Mouse (Mus musculus) midbrain, embryonic 11.5 days (tissue): ENCODE data around the gene Cadm2. TPM values are rescaled to one million over a fixed set of nuclear protein-coding genes. Genes with fewer than 3 reads are reported as not detected.

Source experiments
- ATAC-seq: fragments of 200-750 bp; cut with Nextera tagmentation; 2 replicates; pipeline ENCODE4 v1.8.0; 2017; ENCODE audit warnings: moderate TSS enrichment, moderate library complexity; ENCODE audit not compliant: low FRiP score
- DNase-seq: peaks from one replicate; pipeline ENCODE4 v3.0.0; 2015; ENCODE audit warnings: low spot score; ENCODE audit errors: missing footprints
- H3K27ac ChIP-seq: fragments of 300-500 bp; sonication (generic); 2 replicates; pipeline ENCODE4 v1.5.1; 2014; ENCODE audit warnings: low read depth, low read length
- H3K27me3 ChIP-seq: fragments of 300-500 bp; sonication (generic); 2 replicates; pipeline ENCODE4 v1.6.1; 2014; ENCODE audit warnings: mild to moderate bottlenecking, low read length, moderate library complexity, mixed read lengths; ENCODE audit not compliant: control insufficient read depth, insufficient read depth
- H3K36me3 ChIP-seq: fragments of 300-500 bp; sonication (generic); 2 replicates; pipeline ENCODE4 v1.6.1; 2014; ENCODE audit warnings: mild to moderate bottlenecking, low read length, moderate library complexity, mixed read lengths; ENCODE audit not compliant: control insufficient read depth, insufficient read depth
- H3K4me1 ChIP-seq: fragments of 300-500 bp; sonication (generic); 2 replicates; pipeline ENCODE4 v1.6.1; 2014; ENCODE audit warnings: low read length; ENCODE audit not compliant: control insufficient read depth, insufficient read depth
- H3K4me2 ChIP-seq: fragments of 300-500 bp; sonication (generic); 2 replicates; pipeline ENCODE4 v1.6.1; 2014; ENCODE audit warnings: mild to moderate bottlenecking, moderate library complexity
- H3K4me3 ChIP-seq: fragments of 300-500 bp; sonication (generic); 2 replicates; pipeline ENCODE4 v1.5.1; 2014; ENCODE audit warnings: low read depth, low read length
- H3K9ac ChIP-seq: fragments of 300-500 bp; sonication (generic); 2 replicates; pipeline ENCODE4 v1.6.1; 2014; ENCODE audit warnings: low read length
- H3K9me3 ChIP-seq: fragments of 300-500 bp; sonication (generic); 2 replicates; pipeline ENCODE4 v1.6.1; 2016; ENCODE audit warnings: low read length; ENCODE audit not compliant: control insufficient read depth
- WGBS: fragments of 180-500 bp; shearing (Covaris S2); extraction: QIAGEN DNeasy Blood & Tissue Kit; methylation state at CpG from one replicate; pipeline ENCODE4 v1.1.7; 2014; 5-methylcytosine and 5-hydroxymethylcytosine counted together
- polyA plus RNA-seq: library from polyadenylated mRNA; unstranded; fragments of >200 nt; fragmentation: Nextera tagmentation; extraction: Ambion mirVana; gene quantifications from 2 replicates; pipeline ENCODE4 v1.2.1, GENCODE M21; 2014

The Cadm2 gene
- 2.0 and 3.0 TPM in 2 replicates for polyA plus RNA-seq

DNA sequence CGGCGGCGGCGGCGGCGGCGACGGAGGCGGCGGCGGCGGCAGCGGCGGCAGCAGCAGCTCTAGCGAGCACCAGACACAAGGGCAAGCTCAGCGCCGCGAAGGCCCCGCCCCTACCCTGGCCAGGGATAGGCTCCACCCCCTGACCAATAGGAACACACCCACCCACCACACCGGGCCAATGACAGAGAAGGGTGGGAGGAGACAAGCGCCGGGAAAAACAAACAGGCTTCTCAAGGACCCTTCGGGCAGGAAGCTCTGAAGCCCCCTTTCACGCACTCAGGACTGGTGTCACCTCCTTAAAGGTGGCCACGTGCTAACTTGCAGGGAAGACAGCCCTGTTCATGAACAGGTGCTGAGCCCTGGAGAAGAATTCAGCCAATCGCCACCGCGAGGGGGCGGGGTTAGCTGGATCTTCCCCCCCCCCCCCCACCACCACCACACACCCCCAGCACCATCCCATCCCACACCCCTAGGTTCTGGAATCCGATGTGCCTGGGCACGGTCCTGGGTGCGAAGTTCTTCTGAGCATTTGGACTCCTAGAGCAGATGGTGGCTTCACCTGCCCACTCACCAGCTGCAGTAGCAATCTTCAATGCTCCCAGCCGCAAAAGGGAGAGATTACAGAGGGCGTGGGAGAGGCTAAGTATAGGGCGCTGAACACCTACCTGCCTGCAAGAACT is at the start of gene Cadm2:
Cadm2 (minus strand) TSS at position 83 of the 680 bp plus-strand sequence.
- no peaks in the 10 kb centered on the region for H3K4me1 ChIP-seq
- H3K27ac ChIP-seq: no peak within 1 kb of the TSS
- no peaks in the 10 kb centered on the region for H3K9me3 ChIP-seq
- H3K27me3 ChIP-seq: 0 out of 2 replicates have a peak, but pooled peaks cover 5% of the 10 kb centered on the region
- peak within 1 kb of the TSS; percentile 76 for H3K4me3 ChIP-seq
- 2% methylated on average over 20 of the region's 35 CpGs for WGBS
- H3K36me3 ChIP-seq: no peaks in the 10 kb centered on the region
- DNase-seq (peak; percentile 98), ATAC-seq (peak; percentile 99)
- H3K9ac ChIP-seq: peak within 1 kb of the TSS; percentile 72
- peak within 1 kb of the TSS; percentile 82 for H3K4me2 ChIP-seq

DNA sequence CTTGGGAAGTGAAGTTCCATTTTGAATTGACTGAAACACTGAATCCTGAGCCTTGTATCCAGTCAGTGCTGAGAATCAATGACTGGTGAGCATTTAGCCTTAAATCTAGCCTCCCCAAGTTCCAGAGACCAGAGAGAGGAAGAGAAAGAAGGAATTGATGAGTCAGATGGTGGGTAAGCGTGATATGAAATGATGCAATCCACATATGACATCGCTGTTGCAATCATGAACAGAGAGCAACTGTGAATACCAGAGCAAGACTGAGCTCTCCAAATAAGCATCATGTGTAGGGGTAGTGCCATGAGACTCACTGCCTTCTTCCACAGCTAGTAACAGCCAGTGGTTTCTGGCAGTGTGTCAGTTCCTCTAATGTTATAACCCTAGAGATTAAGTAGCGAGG is 26.2 kb upstream of the Cadm2 start:
- no peak overlapping the region for H3K27ac ChIP-seq
- no peaks in the 10 kb centered on the region for H3K27me3 ChIP-seq
- DNase-seq (no peak), ATAC-seq (no peak)
- no peaks in the 10 kb centered on the region for H3K9me3 ChIP-seq
- H3K4me3 ChIP-seq: no peak overlapping the region
- H3K36me3 ChIP-seq: no peaks in the 10 kb centered on the region
- 91% methylated on average over 3 of the region's 3 CpGs for WGBS
- no peak overlapping the region for H3K4me2 ChIP-seq
- H3K4me1 ChIP-seq: no peaks in the 10 kb centered on the region
- no peak overlapping the region for H3K9ac ChIP-seq

DNA sequence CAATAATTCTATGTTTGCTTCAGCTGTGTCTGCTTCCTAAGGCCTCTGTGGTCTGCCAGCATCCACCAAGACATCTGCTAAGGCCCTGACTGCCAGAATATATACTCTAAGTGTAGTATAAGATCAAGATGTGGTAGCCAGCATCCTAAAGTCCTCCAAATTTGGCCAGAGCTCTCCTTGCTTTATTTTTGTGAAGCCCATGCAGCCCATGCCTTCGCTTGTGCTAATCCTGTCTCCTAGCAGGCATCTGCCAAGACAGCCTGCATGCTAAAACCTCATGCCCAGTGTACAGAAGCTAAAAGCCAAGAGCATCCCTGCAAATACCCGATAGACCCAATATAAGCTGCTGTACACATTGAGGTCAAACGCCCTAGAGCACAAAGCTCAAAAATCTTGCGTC is 22.9 kb upstream of the Cadm2 start:
- Histone ChIP-seq H3K4me1 (no peaks in the 10 kb centered on the region), H3K9ac (no peak overlapping the region), H3K27ac (no peak overlapping the region), H3K4me2 (no peak overlapping the region), H3K4me3 (no peak overlapping the region), H3K27me3 (no peaks in the 10 kb centered on the region), H3K9me3 (no peaks in the 10 kb centered on the region), H3K36me3 (no peaks in the 10 kb centered on the region)
- no peak for DNase-seq
- WGBS: 89% methylated on average over 4 of the region's 4 CpGs
- ATAC-seq: no peak

DNA sequence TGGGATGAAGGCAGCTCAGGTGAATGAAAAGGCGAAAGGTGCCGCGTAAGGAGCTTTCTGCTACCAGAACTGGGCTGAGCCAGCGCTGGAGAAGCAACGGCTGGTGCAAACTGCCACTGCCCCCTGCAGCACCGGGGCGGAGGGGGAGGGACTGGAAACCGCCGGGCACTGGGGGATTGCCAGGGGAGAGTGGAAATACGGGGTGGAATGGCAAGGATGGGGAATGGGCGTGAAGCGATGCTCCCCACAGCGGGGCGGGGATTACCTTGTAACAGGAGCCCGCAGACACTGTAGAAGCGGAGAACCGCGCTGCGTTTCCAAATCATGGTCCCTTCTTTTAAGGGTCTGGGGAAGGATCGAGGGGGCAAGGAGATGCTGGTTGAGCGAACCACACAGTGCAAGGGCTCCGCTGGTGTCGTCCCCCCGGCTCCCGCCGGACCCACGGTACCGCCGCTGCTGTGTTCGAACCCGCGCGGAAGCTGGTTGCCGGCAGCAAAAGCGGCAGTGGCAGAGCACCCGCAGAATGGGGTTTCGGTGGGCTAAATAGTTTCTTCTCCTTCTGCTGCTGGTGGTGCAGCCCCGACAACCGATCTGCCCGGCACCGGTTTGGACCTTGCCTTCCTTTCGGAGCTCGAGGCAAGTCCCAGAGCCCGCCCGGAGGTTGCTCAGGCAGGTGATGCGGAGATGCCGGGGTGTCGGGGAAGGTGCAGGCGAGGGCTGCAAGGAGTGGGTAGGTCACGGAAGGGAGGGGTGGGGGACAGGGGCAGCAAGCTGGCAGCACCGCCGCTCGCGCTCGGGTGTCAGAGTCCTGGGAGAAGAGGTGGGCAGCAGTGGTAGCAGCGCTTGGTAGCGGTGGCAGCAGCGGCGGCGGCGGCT is 564 bp downstream of the Cadm2 start:
- peak; percentile 96 for DNase-seq
- WGBS: under 1% methylated on average over 51 of the region's 61 CpGs
- Histone ChIP-seq H3K27ac (no peak overlapping the region), H3K4me1 (no peaks in the 10 kb centered on the region), H3K9me3 (no peaks in the 10 kb centered on the region), H3K36me3 (no peaks in the 10 kb centered on the region), H3K4me2 (peak overlapping the region; percentile 82), H3K9ac (peak overlapping the region; percentile 72), H3K4me3 (peak overlapping the region; percentile 76), H3K27me3 (0 out of 2 replicates have a peak, but pooled peaks cover 5% of the 10 kb centered on the region)
- ATAC-seq: peak; percentile 72

DNA sequence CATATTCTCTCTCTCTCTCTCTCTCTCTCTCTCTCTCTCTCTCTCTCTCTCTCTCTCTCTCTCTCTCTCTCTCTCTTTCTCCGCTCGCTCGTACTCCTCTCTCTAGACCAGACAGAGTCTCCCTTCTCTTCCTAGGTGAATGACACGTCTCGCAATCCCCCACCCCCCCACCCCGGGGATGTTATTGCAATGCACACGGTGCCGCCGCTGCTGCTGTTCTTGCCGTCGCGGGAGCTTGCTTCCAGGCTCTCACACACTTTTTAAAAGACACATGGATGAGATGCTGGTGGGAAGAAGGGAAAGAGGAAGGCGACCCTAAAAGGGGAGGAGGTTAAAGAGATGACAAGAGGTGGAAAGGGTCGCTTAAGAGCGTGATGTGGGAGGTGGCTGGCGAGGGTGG is 1.3 kb downstream of the Cadm2 start:
- no peak for DNase-seq

DNA sequence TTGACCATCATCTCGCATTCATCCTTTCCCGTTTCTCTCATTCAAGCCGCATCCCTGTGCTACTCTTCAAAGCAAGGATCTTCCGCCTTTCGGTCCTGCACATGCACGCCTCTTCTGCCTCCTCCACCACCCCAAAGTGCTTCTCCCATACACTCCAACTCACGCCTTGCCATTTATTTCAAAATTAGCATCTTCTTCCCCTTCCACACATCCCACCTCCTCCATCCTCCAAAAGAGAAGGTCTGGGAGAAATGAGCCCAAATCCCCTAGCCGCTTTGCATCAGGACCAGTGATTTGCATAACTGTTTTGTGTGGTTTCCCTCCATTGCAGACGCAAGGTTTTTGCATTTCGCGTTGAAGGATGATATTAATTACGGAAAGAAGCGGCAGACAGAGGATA is 1.9 kb downstream of the Cadm2 start:
- no peaks in the 10 kb centered on the region for H3K36me3 ChIP-seq
- no peak overlapping the region for H3K27ac ChIP-seq
- ATAC-seq: no peak
- H3K9ac ChIP-seq: no peak overlapping the region
- peak overlapping the region; percentile 76; the same call in 1 of the 2 replicates for H3K4me3 ChIP-seq
- WGBS: 4% methylated on average over 13 of the region's 13 CpGs
- DNase-seq: peak; percentile 87
- H3K4me1 ChIP-seq: no peaks in the 10 kb centered on the region
- 0 out of 2 replicates have a peak, but pooled peaks cover 5% of the 10 kb centered on the region for H3K27me3 ChIP-seq
- H3K9me3 ChIP-seq: no peaks in the 10 kb centered on the region
- H3K4me2 ChIP-seq: peak overlapping the region; percentile 82

More for the DNA sequence above, 1.3 kb downstream of the Cadm2 start:
- Histone ChIP-seq H3K4me3 (peak overlapping the region; percentile 76), H3K27ac (no peak overlapping the region), H3K27me3 (0 out of 2 replicates have a peak, but pooled peaks cover 5% of the 10 kb centered on the region), H3K9ac (peak overlapping the region; percentile 72), H3K9me3 (no peaks in the 10 kb centered on the region), H3K4me1 (no peaks in the 10 kb centered on the region), H3K36me3 (no peaks in the 10 kb centered on the region), H3K4me2 (peak overlapping the region; percentile 82)
- 0% methylated on average over 16 of the region's 16 CpGs for WGBS
- no peak for ATAC-seq

DNA sequence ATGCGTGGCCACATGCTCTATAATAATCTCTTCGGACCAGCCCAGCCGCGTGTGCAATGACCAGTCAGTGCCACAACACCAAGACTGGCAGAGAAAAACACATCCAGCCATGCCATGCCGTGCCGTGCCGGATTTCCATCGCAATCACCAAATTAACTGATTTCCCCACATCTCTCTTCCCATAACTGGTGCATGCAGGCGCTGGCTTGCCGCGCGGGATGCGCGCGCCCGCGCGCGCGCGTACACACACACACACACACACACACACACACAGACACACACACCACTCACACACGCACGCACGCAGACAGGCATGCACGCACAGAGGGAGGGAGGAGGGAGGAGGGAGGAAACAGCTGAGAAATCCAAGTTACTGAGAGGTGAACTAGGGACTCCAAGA is 2.9 kb downstream of the Cadm2 start:
- H3K9ac ChIP-seq: peak overlapping the region; percentile 38; the same call in 1 of the 2 replicates
- DNase-seq (peak; percentile 92), ATAC-seq (no peak)
- no peaks in the 10 kb centered on the region for H3K4me1 ChIP-seq
- H3K9me3 ChIP-seq: no peaks in the 10 kb centered on the region
- H3K27me3 ChIP-seq: 0 out of 2 replicates have a peak, but pooled peaks cover 5% of the 10 kb centered on the region
- no peaks in the 10 kb centered on the region for H3K36me3 ChIP-seq
- peak overlapping the region; percentile 36 for H3K4me3 ChIP-seq
- WGBS: 1% methylated on average over 25 of the region's 25 CpGs
- H3K27ac ChIP-seq: no peak overlapping the region
- peak overlapping the region; percentile 58 for H3K4me2 ChIP-seq

DNA sequence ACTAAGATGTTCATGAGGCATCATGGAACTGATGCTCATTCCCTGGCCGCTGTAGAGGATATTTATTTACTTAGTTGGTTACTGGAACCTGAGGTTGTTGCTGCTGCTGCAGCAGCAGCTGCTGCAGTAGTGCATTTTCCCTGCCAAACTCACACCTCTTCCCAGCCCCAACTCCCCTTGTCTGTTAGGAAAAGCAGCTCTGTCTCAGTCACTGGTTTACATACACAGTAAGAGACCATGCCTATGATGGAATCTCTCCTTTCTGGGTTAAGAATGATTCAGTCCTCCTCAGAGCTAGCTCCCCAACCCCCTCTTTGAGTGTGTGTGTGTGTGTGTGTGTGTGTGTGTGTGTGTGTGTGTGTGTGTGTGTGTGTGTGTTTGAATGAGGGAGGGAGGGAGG is 3.5 kb downstream of the Cadm2 start:
- no peak overlapping the region for H3K4me3 ChIP-seq
- no peak overlapping the region for H3K27ac ChIP-seq
- no peaks in the 10 kb centered on the region for H3K9me3 ChIP-seq
- no peak overlapping the region for H3K9ac ChIP-seq
- 0 out of 2 replicates have a peak, but pooled peaks cover 5% of the 10 kb centered on the region for H3K27me3 ChIP-seq
- no peak for ATAC-seq
- no peaks in the 10 kb centered on the region for H3K4me1 ChIP-seq
- peak; percentile 83 for DNase-seq
- 7% methylated on average over 1 of the region's 1 CpGs for WGBS
- H3K36me3 ChIP-seq: no peaks in the 10 kb centered on the region
- H3K4me2 ChIP-seq: no peak overlapping the region

DNA sequence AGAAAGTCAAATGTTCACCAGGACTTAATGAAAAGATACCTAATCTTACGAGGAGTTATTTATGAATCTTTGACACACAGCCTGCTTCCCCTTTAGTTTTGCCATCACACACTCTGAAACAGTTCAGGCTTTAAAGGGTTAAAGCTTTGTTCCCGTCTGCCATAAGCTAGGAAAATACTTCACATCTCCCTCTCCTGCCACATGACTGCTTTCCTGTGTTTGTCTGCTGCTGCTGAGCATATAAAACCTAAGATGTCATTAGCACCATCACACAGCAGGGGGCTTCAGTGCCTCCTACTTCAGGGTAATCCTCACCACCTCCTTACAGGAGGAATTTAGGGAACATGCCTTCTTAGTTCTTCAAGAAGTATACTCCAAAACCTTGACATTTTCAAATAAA is 6.8 kb downstream of the Cadm2 start:
- 30% methylated on average over 2 of the region's 2 CpGs for WGBS
- Histone ChIP-seq H3K4me2 (no peak overlapping the region), H3K4me1 (peaks cover 3% of the 10 kb centered on the region; the same call in 1 of the 2 replicates), H3K9ac (no peak overlapping the region), H3K9me3 (no peaks in the 10 kb centered on the region), H3K27me3 (0 out of 2 replicates have a peak, but pooled peaks cover under 1% of the 10 kb centered on the region), H3K27ac (no peak overlapping the region), H3K4me3 (no peak overlapping the region), H3K36me3 (no peaks in the 10 kb centered on the region)
- peak; percentile 61; the same call in 1 of the 2 replicates for ATAC-seq
- DNase-seq: peak; percentile 86
